Mouse (Mus musculus) C3H10T1/2 (cell line): ENCODE measurements around the gene Rabgef1. TPM values are rescaled to one million over a fixed set of nuclear protein-coding genes. Genes with fewer than 3 reads are reported as not detected.

ENCODE experiments used
- polyA plus RNA-seq, 2 experiments: library from polyadenylated mRNA; unstranded; fragments of >200 nt; fragmentation: generic; extraction: Trizol; gene quantifications; one replicate each; pipeline ENCODE4 v1.2.1; 2012; ENCODE audit warnings: missing spikeins in 2 of 2

Gene Rabgef1
- polyA plus RNA-seq = 10 to 100 TPM in 1 of 2 experiments, 1 to 10 TPM in 1; 1.7 to 13.0 TPM

DNA sequence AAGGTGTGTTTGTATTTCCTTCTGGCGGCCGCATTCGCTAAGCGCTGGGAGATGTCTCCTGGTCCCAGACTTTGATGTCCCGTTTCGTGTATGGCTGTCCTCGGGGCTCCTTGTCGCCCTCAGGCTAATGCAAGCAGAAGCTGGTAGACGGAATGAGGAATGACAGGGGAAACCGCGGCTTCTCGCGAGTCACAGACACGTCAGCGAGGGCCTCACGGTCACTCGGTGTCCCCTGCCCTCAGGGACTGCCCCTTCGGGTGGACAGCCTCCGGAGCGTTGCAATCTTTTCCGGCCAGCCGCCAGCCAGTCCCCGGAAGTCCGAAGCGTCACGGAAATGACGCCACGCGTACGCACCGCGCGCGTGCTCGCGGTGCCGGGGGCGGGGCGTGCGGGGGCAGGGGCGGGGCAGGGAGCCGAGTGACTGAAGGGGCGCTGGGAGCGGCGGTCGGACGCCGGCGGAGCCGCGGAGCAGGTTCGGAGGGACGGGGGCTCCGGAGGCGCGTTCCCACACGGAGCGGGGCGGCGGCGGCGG, at the start of gene Rabgef1:
Gene Rabgef1, plus strand, starts transcription at position 376 of the 532 bp plus-strand sequence.

DNA sequence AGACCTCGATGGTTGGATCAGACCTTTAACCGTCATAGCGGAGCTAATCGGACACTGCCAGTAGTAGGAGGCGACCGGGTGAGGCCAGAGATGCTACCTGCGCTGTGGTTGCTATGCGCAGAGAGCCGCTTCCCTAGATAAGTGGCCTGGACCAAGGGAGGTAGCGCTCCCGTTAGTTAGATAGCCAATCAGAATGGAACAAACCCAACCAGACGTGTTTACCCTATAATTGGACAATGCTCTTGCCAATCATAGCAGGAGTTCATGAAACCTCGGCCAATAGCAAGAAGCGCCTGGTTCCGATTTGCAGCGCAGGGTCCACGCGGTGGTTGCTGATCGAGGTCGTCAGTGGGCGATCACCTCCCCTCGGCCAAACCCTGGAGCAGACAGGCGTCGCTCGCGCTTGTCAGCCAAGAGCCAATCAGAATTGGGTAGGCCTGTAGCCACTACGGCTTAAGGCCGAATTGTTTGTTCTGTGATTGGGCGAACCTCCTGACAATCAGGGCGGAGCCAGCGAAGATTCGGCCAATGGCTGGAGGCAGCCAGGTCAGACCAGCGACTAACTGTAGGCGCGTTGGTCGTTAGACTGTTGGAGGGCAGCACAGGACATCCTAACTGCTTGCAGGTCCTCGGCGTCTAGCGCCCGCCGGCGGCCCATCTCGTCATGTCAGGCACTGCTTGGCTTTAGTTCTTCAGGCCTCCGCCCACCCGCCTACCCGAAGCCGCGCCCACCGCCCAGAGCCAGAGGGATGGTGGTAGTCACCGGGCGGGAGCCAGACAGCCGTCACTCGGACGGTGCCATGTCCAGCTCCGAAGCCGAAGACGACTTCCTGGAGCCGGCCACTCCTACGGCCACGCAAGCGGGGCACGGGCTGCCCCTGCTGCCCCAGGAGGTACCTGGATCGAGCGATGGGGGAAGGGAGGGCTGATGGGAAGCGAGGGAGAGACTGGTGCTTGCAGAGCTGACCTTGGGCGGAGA, 27.0 kb upstream of the Rabgef1 start, which contains the start of gene Kctd7:
Gene Kctd7, plus strand, starts transcription at position 528 of the 979 bp plus-strand sequence.

DNA sequence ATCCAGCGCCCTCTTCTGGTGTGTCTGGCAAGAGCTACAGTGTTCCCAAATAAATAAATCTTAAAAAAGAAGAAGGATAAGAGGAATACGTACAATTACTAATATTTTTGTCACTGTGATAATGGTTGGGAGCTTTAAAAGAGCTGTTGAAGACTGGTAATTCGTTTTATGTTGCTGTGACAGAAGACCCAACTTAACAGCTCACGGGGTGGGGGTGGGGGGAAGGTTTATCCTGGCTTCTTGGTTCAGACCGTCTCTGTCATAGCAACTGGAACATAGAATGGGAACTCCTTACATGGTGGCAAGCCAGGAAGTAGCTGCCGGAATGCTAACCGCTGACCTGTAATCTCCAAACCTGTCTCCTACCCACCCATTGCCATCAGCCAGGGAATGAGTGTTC, 45.2 kb downstream of the Rabgef1 start, which contains the start of gene Tmem248:
Gene Tmem248, plus strand, starts transcription at position 301 of the 400 bp plus-strand sequence.

DNA sequence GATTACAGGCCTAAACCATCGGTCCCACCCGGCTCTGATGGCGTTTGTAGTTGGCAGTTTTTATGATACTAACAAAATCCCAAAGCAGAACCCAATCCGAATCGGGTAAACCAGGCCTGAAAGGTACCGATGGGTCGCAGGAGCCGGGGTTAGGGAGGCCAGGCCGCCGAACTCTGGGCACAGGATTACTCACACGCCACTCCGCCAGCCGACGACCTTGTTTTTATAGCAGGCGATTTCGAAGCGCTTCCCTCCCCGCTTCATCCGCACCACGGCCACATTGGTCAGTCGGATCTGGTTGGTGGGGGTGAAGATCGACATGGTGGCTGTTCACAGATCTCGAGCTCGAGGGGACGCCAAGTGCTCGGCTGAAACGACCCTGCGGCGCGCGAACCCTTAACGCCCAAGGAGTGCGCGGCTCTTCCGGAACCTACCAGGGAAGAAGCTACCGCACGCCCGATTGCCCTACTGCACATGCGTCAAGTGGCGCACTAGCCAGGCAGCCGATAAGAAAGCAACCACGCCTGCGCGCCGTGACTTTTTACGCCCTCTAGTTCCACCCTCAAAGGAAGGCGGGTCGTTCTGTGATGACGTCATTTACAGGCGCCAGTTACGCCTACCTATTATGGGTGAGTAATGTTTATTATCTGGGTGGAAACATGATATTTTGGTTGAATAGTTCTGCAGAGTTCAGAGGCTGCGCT, 83.6 kb downstream of the Rabgef1 start, which contains the start of the genes Sbds and Tyw1:
Gene Sbds, minus strand, starts transcription at position 514 of the 704 bp plus-strand sequence.
Gene Tyw1, plus strand, starts transcription at position 603 of the 704 bp plus-strand sequence.

Other genes with a start within 250 kb of the Rabgef1 start
- 1 to 10 TPM; 3.9 to 9.1 TPM for gene Vkorc1l1, start 229.8 kb upstream of the Rabgef1 start, polyA plus RNA-seq
- 10 to 100 TPM; 47.4 to 52.4 TPM for gene Gusb, start 168.7 kb upstream of the Rabgef1 start, polyA plus RNA-seq
- 10 to 100 TPM; 53.7 to 58.6 TPM for gene Asl, start 142.6 kb upstream of the Rabgef1 start, polyA plus RNA-seq
- gene Crcp, start 142.5 kb upstream of the Rabgef1 start, polyA plus RNA-seq = 10 to 100 TPM; 12.1 to 27.1 TPM
- 10 to 100 TPM in 1 of 2 experiments, 1 to 10 TPM in 1; 7.0 to 40.9 TPM for gene Tpst1, start 98.5 kb upstream of the Rabgef1 start, polyA plus RNA-seq
- gene Kctd7, start 26.9 kb upstream of the Rabgef1 start, polyA plus RNA-seq = 1 to 10 TPM in 1 of 2 experiments, under 1 TPM in 1; 0.36 to 4.6 TPM
- 10 to 100 TPM; 14.9 to 21.0 TPM for gene Tmem248, start 45.3 kb downstream of the Rabgef1 start, polyA plus RNA-seq
- 10 to 100 TPM; 10.9 to 29.7 TPM for gene Sbds, start 83.7 kb downstream of the Rabgef1 start, polyA plus RNA-seq
- 10 to 100 TPM; 13.8 to 19.3 TPM for gene Tyw1, start 83.8 kb downstream of the Rabgef1 start, polyA plus RNA-seq
- gene Caln1, start 197.7 kb downstream of the Rabgef1 start, polyA plus RNA-seq = under 1 TPM; 0.05 to 0.20 TPM
- not detected for gene A330070K13Rik, start 212.8 kb downstream of the Rabgef1 start, polyA plus RNA-seq